Mouse (Mus musculus): ENCODE measurements at regions not wholly inside any gene's neighbourhood (a gene's known extent, or its start where the extent isn't known, plus 50 kb on each side); places are given as distances from the start of the nearest gene placed in this dataset.
A peak's percentile ranks its signal among the peaks of the same experiment; 100 is the strongest.

GRCm38 (mm10) chr12:26143411-26143810 lies 271.6 kb downstream of the Rnf144a start:
- DNase-seq (ENCODE audit: low spot score) = no peak

- peak; percentile 26 for DNase-seq (ENCODE audit: low spot score)
Observed at GRCm38 (mm10) chr12:26130811-26131210, 284.2 kb downstream of the Rnf144a start.

DNA sequence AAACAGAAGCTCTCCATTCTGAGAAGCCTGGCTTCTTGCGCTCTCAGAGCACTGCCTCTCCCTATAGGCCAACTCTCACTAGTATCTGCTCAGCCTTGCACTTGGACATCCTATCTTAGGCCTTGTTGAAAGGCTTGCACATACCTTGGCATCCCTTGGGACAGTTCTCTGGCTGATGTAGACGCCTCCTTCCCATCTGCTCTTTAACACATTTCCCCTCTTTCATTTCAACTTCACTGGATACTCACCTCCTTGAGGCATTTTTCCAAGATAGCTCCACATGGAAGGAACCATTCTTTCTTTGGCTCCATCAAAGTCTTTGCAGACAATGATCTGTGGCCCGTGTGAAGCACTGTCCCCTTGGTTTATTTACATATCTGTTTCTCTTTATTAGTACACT lies 285.0 kb downstream of the Rnf144a start:
- no peak for DNase-seq (ENCODE audit: low spot score)

DNA sequence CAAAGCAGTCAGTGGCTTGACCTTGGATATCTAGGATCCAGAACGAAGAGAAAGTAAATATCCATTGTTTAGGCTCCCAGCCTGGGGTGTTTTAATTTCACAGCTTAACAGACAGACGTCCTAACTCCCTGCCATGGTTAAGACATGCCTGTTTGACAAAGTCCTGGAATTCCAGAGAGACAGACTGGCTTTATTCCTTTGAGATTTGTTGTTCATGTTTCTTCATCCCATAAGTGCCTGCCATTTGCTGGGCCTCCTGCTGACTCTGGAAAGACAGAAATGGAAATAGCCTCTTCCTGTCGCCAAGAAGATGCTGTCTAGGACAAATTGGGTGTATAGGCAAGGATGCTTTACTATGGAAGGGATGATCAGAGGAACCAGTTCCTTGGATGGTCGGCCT lies 285.5 kb downstream of the Rnf144a start:
- DNase-seq (ENCODE audit: low spot score) = no peak

GRCm38 (mm10) chr12:26128851-26129250 lies 286.2 kb downstream of the Rnf144a start:
- DNase-seq (ENCODE audit: low spot score) = no peak

DNA sequence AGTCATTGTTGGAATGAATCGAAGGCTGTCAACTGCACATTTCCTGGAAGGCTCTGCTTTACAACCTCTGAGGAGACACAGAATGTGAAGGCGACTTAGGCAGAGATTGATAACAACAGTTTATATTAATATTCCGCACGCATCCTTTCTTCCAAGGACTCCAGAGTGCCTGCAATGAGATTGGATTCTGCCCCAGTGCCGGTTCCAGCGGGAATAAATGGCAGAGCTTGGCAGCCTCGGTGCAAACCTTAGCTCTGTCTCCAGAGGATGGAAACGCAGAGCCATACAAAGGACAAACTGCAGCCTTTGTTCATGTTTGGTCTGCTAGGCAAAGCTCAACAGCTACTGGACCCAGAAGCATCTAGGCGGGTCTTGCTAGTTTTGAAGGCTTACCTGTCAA lies 288.8 kb downstream of the Rnf144a start:
- no peak for DNase-seq (ENCODE audit: low spot score)

DNA sequence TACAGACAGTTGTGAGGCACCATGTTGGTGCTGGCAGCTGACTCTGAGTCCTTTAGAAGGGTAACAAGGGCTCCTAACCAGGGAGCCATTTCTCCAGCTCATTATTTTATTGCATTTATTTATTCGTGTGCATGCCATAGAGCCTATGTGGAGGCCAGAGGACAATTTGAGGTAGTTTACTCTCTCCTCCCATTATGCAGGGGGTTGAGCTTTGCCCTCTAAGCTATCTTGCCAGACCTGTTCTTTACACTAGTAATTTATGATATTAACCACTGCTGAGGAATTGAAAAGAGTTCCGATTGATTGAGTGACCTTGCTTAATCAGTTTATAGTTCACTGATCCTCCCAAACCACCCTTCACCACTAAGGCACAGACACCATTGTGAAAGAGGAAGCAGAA lies 290.8 kb downstream of the Rnf144a start:
- no peak for DNase-seq (ENCODE audit: low spot score)

- no peak for DNase-seq (ENCODE audit: low spot score)
Observed at GRCm38 (mm10) chr12:26115339-26115912, 299.6 kb downstream of the Rnf144a start.

DNA sequence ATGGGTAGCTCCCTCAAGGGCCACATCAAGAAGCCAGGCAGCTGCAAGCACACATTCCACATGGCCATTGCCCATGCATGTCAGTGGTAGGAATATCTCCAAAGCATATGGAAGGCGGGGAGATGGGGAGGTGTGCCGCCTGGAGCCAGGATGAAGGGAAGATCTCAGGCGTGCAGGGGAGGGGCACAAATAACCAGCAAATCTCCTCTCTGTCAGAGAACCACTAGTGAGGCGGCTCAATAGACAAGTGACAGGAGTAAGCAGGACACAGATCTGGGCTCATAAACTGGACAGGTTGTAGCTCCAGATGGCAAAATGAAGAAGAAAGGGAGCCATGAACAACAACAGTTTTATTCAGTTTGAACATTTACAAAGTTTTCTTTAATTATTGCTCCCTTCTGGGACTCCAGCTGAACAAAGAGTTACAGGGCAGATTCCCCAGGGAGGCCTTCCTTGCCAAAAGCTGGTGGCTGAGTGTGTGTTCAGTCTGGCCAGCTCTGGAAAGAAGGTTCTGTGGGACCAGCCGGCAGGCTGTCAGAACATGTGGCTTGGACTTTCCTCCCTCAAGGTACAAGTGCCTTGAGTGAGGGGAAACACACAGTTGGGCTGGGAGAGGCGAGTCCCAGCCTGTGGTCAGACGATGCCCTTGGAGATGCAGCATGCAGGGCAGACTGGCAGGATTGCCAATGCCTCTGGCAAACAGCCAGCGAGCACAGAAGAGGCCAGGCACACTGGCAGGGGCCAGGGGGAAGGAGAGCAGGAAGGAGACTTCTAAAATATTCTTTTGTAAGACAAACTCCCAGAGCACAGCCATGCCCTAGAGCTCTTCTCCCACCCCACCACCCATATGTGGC lies 302.7 kb downstream of the Rnf144a start:
- DNase-seq (ENCODE audit: low spot score) = no peak

- no peak for DNase-seq (ENCODE audit: low spot score)
Observed at GRCm38 (mm10) chr12:26109866-26110265, 305.2 kb downstream of the Rnf144a start.

DNA sequence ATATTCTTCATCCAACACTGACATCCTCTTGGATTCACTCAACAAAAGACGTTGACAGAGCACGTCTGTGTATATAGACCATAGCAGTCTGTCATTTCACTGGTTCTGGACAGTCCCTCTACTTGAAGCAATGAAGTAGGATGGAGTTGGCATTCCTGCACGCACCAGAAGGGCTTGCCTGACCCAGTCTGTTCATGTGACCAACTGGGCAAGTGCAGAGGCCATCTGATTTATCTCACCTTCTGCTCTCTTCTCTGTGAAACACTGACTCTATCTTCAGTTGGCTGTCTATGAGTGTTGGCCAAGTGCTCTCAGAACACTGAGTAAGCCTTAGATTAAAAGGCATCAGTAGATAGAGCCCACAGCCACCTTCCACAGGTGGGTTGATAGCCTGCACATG lies 310.7 kb downstream of the Rnf144a start:
- DNase-seq (ENCODE audit: low spot score) = no peak

DNA sequence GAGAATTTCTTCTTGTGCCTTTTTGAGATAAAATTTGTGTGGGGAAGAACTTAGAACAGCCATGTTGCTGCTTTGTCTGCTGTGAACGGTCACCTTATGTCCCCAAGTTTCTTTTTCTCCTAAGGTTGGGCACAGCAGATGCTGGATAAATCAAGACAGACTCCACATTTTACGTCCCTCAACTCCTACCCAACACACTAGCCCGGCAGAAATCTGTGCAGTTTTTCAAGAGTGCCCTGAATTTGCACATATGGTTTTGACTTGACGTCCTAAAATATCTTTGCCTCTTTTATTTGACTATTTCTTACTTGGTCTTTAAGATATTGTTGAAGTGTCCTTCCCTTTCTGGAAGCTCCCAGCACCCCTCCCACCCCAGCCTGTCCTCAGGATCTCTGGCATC lies 312.7 kb downstream of the Rnf144a start:
- DNase-seq (ENCODE audit: low spot score) = no peak

DNA sequence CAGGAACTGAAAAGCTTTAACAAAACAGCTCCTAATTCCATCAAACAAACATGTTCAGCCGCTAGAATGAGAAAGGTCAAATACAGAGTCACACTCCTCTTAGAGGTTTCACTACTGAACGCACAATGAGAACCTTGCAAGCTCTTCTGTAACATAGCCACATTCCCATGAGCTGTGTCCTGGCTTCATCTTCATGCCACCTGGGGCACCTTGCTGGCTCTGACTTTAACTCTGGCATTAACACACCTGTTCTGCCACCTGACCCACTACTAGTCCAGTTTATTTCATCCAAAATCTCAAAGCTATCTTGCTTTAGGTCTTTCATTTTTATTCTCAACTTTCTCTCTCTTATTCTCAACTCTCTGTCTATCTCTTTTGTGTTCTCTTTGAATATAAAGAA lies 314.9 kb downstream of the Rnf144a start:
- DNase-seq (ENCODE audit: low spot score) = no peak

DNA sequence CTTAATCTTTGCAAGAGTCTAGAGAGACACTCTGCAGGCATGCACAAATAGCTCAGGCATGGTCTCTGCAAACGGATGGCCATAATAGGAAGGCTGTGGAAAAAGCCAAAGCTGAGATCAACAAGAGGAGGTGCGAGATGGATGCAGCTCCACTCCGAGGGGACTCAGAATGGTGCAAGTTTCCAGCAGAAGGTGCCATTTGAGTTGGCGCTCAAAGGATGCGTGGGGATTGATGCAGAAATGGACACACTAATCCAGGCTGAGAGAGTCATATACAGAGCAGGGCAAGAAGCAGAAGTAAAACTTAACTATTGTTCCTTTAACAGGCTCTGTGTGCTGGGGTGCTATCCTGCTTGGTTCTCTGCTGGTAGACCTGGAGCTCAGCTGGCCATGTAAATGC lies 315.9 kb downstream of the Rnf144a start:
- DNase-seq (ENCODE audit: low spot score) = no peak

DNA sequence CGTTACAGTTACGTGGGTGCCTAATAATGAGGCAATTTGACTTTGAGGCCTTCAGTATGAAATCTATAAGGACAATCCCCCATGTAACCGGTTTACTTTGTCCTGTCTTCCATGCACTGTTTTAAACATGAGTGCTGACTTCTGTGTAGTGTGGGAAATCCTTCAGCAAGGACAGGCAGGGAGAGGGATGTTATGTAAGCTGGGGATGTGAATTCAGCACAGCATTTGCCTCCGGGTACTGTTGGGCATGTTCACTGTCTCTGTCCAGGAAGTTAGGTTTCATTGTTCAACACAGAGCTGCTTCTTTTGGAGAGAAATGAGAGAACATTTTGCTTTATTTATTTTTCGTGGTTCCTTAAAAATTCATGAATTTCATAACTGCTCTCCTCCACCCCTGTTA lies 322.7 kb downstream of the Rnf144a start:
- DNase-seq (ENCODE audit: low spot score) = no peak

DNA sequence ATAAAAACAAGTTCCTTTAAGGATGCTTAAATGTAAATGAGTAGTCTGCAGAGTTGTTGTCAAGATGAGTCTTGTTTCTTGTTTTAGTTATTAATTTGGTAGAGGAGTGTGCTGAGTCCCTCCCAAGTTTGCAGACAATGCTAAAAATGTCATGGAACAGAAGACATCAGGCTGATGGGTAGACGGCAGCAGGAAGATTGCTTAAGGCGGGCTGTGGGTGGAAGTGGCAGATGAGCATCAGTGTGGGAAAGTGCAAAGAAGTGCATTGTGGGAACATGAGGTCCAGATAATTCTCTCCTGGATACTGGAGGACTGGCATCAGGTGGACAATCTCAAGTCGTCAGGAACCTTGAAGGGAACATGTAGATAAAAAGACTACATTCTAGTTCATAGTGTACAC lies 323.2 kb downstream of the Rnf144a start:
- no peak for DNase-seq (ENCODE audit: low spot score)

DNA sequence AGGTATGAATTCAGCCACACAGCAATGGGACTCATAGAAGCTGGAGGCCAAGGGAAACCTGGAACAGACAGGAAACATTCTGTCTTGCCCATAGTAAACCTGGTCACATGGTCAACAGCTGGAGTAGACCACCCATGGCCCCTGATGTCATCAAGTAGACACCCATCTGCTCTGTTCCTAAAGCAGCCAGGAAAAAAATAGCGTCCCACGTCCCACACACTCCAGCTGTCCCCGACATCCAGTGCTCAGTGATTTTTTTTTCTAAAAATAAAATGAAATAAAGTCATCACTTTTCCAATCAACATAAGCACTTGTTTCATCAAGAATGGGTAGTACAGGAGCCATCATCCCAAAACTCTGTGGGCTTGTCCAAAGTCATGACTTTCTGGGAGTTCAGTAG lies 326.7 kb downstream of the Rnf144a start:
- no peak for DNase-seq (ENCODE audit: low spot score)

DNA sequence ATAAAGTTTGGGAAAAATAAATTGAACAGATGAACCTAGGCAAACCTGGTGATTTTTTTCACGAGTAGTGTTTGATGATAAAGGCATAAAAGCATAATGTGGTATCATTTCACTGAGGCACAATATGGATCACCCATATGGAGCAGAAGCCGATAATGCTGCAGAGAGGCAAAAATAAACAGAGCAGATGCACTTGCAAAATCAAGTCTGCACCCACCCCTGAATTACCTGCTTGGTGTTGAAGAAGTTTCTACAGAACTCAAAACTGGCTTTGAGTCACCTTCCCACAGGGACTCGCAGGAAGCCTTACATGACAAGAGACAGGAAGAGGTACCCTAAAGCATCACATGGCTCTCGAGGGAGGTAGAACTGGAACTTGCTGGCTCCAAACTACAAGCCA lies 328.1 kb downstream of the Rnf144a start:
- DNase-seq (ENCODE audit: low spot score) = no peak

GRCm38 (mm10) chr12:26086414-26086813 lies 328.6 kb downstream of the Rnf144a start:
- no peak for DNase-seq (ENCODE audit: low spot score)

- no peak for DNase-seq (ENCODE audit: low spot score)
Observed at GRCm38 (mm10) chr12:26079061-26079625, 335.9 kb downstream of the Rnf144a start.

GRCm38 (mm10) chr12:26075638-26076254 lies 339.3 kb downstream of the Rnf144a start:
- no peak for DNase-seq (ENCODE audit: low spot score)

GRCm38 (mm10) chr12:26072180-26072579 lies 342.9 kb downstream of the Rnf144a start:
- DNase-seq (ENCODE audit: low spot score) = no peak

GRCm38 (mm10) chr12:26071610-26072009 lies 343.4 kb downstream of the Rnf144a start:
- DNase-seq (ENCODE audit: low spot score) = peak; percentile 58
